Mouse (Mus musculus) myocyte (in vitro differentiated cells): ENCODE measurements at regions not wholly inside any gene's neighbourhood (a gene's known extent, or its start where the extent isn't known, plus 50 kb on each side); places are given as distances from the start of the nearest gene placed in this dataset.

Experiments used
- CEBPB ChIP-seq: IDR thresholded peaks from 2 replicates; pipeline ENCODE4 v1.6.1; 2011; ENCODE audit warnings: mild to moderate bottlenecking, moderate library complexity; ENCODE audit not compliant: poor library complexity, insufficient read depth, severe bottlenecking
- MAX ChIP-seq: IDR thresholded peaks from one replicate; pipeline ENCODE4 v1.6.1; 2011; ENCODE audit warnings: low read depth, mild to moderate bottlenecking, control low read depth
- POLR2A ChIP-seq: IDR thresholded peaks from one replicate; pipeline ENCODE4 v1.6.1; 2011; ENCODE audit warnings: low read depth, mild to moderate bottlenecking, control low read depth, moderate library complexity; ENCODE audit not compliant: insufficient read length
- POLR2AphosphoS2 ChIP-seq: IDR thresholded peaks from one replicate; pipeline ENCODE4 v1.6.1; 2011; ENCODE audit warnings: low read depth, control low read depth; ENCODE audit not compliant: insufficient read length
- TCF3 ChIP-seq: IDR thresholded peaks from one replicate; pipeline ENCODE4 v1.6.1; 2011; ENCODE audit warnings: low read depth, control low read depth; ENCODE audit not compliant: insufficient read length

- TF ChIP-seq POLR2A (no peak), POLR2AphosphoS2 (no peak), CEBPB (no peak), MAX (no peak), TCF3 (no peak)
These were observed 171.8 kb downstream of the Actr3 start for GRCm38 (mm10) chr1:125263684-125264083.
